Mouse (Mus musculus) neural tube, embryonic 14.5 days (tissue): Measurements from ENCODE around the gene Olfr706. TPM values are rescaled to one million over a fixed set of nuclear protein-coding genes. Genes with fewer than 3 reads are reported as not detected.

ENCODE experiments used
- polyA plus RNA-seq: library from polyadenylated mRNA; unstranded; fragments of >200 nt; fragmentation: Nextera tagmentation; extraction: Ambion mirVana; gene quantifications from 2 replicates; pipeline ENCODE4 v1.2.1, GENCODE M21; 2014

The Olfr706 gene
- polyA plus RNA-seq, 1 experiment from 2014 or later, result not detected

Other genes starting within 250 kb of the Olfr706 start
- gene Olfr693, start 207.6 kb downstream of the Olfr706 start, polyA plus RNA-seq, result not detected in 2 replicates
- gene Olfr694, start 196.3 kb downstream of the Olfr706 start, polyA plus RNA-seq, result not detected in 2 replicates
- not detected in 2 replicates for gene Olfr695, start 171.8 kb downstream of the Olfr706 start, polyA plus RNA-seq
- gene Olfr697, start 145.7 kb downstream of the Olfr706 start, polyA plus RNA-seq, result not detected in 2 replicates
- not detected in 2 replicates for gene Olfr698, start 132.8 kb downstream of the Olfr706 start, polyA plus RNA-seq
- not detected in 2 replicates for gene Olfr699, start 95.0 kb downstream of the Olfr706 start, polyA plus RNA-seq
- not detected in 2 replicates for gene Olfr700, start 79.3 kb downstream of the Olfr706 start, polyA plus RNA-seq
- not detected in 2 replicates for gene Olfr701, start 74.0 kb downstream of the Olfr706 start, polyA plus RNA-seq
- gene Olfr702, start 54.3 kb downstream of the Olfr706 start, polyA plus RNA-seq, result not detected in 2 replicates
- gene Olfr703, start 44.8 kb downstream of the Olfr706 start, polyA plus RNA-seq, result not detected in 2 replicates
- not detected in 2 replicates for gene Olfr704, start 25.0 kb downstream of the Olfr706 start, polyA plus RNA-seq
- not detected in 2 replicates for gene Olfr705, start 11.3 kb downstream of the Olfr706 start, polyA plus RNA-seq
- gene Olfr707, start 13.1 kb upstream of the Olfr706 start, polyA plus RNA-seq, result not detected in 2 replicates
- not detected in 2 replicates for gene Olfr1532-ps1, start 19.8 kb upstream of the Olfr706 start, polyA plus RNA-seq
- not detected in 2 replicates for gene Olfr709-ps1, start 44.1 kb upstream of the Olfr706 start, polyA plus RNA-seq
- gene Olfr710, start 60.1 kb upstream of the Olfr706 start, polyA plus RNA-seq, result not detected in 2 replicates
- not detected in 2 replicates for gene Olfr6, start 75.8 kb upstream of the Olfr706 start, polyA plus RNA-seq
- gene Olfr711, start 87.3 kb upstream of the Olfr706 start, polyA plus RNA-seq, result not detected in 2 replicates
- gene Olfr2, start 117.9 kb upstream of the Olfr706 start, polyA plus RNA-seq, result not detected in 2 replicates
- not detected in 2 replicates for gene Olfr713, start 143.0 kb upstream of the Olfr706 start, polyA plus RNA-seq
- gene Olfr714, start 182.8 kb upstream of the Olfr706 start, polyA plus RNA-seq, result not detected in 2 replicates
- not detected in 2 replicates for gene Olfr17, start 205.1 kb upstream of the Olfr706 start, polyA plus RNA-seq
- not detected in 2 replicates for gene Olfr715b, start 222.2 kb upstream of the Olfr706 start, polyA plus RNA-seq
- not detected in 2 replicates for gene Olfr715, start 242.9 kb upstream of the Olfr706 start, polyA plus RNA-seq